Mouse (Mus musculus) lung, postnatal 0 days (tissue): ENCODE measurements at regions not wholly inside any gene's neighbourhood (a gene's known extent, or its start where the extent isn't known, plus 50 kb on each side); places are given as distances from the start of the nearest gene placed in this dataset.

Experiments used
- CTCF ChIP-seq: IDR thresholded peaks from 2 replicates; pipeline ENCODE4 v1.5.1; 2016; ENCODE audit warnings: antibody characterized with exemption, mild to moderate bottlenecking
- EP300 ChIP-seq: IDR thresholded peaks from 2 replicates; pipeline ENCODE4 v1.6.1; 2016; ENCODE audit warnings: antibody characterized with exemption, mild to moderate bottlenecking, control low read depth

DNA sequence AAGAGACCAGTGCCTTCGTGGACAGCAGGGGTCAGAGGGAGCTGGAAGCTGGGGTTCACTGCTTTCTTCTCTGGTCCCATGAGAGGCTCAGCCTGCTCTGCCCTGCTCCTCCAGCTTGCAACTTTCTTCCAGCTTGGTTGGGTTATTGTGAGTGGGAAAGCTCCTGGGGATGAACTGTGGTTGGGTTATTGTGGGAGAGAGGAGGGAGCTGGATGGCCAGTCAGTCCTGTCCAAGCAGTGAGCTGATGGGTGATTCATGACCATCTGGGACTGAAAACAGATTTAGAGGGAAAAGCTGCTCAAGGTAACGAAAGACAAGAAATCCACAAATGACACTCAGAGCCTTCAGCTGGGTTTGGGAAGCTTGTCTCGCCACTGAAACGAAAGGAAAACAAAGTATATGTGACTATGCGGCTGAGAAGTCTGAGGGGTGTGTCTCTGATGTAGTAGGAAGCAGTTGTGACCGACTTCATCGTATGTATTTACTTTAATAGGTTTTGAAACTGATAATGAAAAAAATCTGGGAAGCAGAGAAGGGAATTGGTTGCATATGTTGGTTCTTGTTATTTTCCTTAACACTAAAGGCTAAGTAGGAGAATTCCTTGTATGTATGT lies 365.1 kb downstream of the Cog6 start:
- TF ChIP-seq CTCF (no peak), EP300 (no peak)
